ENCODE assay signal across 19 mouse cellular contexts in genomic region chr1:159415656-159416055, GRCm38 (mm10).
DNase-seq lines count a peak whose midpoint lies in the region; ATAC-seq and TF ChIP-seq lines count a peak whose summit lies in the region.
"Had no signal": no experiment of that assay in that cellular context is flagged by ENCODE, and none has a peak within 500 bp of the region (broad histone marks: within the 10 kb centered on the region; RNA-seq: fewer than 3 reads in every experiment).

No protein-coding gene starts in this region.

- no peak overlapping the region for H3K4me3 ChIP-seq in forebrain, embryonic 15.5 days
- no peak overlapping the region for H3K4me3 ChIP-seq in forebrain, embryonic 11.5 days (ENCODE audit: low read depth, low read length)
- H3K4me3 ChIP-seq in midbrain, embryonic 11.5 days (ENCODE audit: low read depth, low read length) = no peak overlapping the region
- H3K4me3 ChIP-seq in midbrain, postnatal 0 days (ENCODE audit: low read depth, low read length) = no peak overlapping the region
- H3K4me3 ChIP-seq in heart, embryonic 14.5 days (ENCODE audit: control insufficient read depth in 1 of 2, insufficient read depth in 1 of 2, low read depth in 1 of 2, low read length in 2 of 2) = no peak overlapping the region
- H3K4me3 ChIP-seq in midbrain, embryonic 15.5 days = no peak overlapping the region
- H3K4me3 ChIP-seq: embryonic facial prominence, embryonic 12.5 days; intestine, embryonic 15.5 days; limb, embryonic 15.5 days; stomach, embryonic 15.5 days had no signal

- no peaks in the 10 kb centered on the region for H3K36me3 ChIP-seq in forebrain, embryonic 15.5 days
- H3K36me3 ChIP-seq in forebrain, embryonic 11.5 days (ENCODE audit: control insufficient read depth, insufficient read depth, low read length) = no peaks in the 10 kb centered on the region
- H3K36me3 ChIP-seq in midbrain, embryonic 11.5 days (ENCODE audit: control insufficient read depth, insufficient read depth, low read length) = no peaks in the 10 kb centered on the region
- H3K36me3 ChIP-seq in midbrain, postnatal 0 days (ENCODE audit: insufficient read depth, low read length) = no peaks in the 10 kb centered on the region
- no peaks in the 10 kb centered on the region for H3K36me3 ChIP-seq in heart, embryonic 14.5 days (ENCODE audit: control insufficient read depth, insufficient read depth, low read length)
- H3K36me3 ChIP-seq in midbrain, embryonic 15.5 days (replicated peaks) = no peaks in the 10 kb centered on the region
- H3K36me3 ChIP-seq: embryonic facial prominence, embryonic 12.5 days; intestine, embryonic 15.5 days; limb, embryonic 15.5 days; stomach, embryonic 15.5 days had no signal

- 0 out of 2 replicates have a peak overlapping the region, but pooled peaks have one; percentile 9 for H3K27ac ChIP-seq in forebrain, embryonic 15.5 days (replicated peaks)
- no peak overlapping the region for H3K27ac ChIP-seq in forebrain, embryonic 11.5 days (ENCODE audit: low read depth, low read length)
- H3K27ac ChIP-seq in midbrain, embryonic 11.5 days (ENCODE audit: low read depth, low read length) = no peak overlapping the region
- no peak overlapping the region for H3K27ac ChIP-seq in midbrain, postnatal 0 days (ENCODE audit: low read depth, low read length)
- no peak overlapping the region for H3K27ac ChIP-seq in heart, embryonic 14.5 days (replicated peaks in 1 of 2; ENCODE audit: control insufficient read depth in 1 of 2, insufficient read depth in 1 of 2, low read depth in 2 of 2, low read length in 2 of 2)
- H3K27ac ChIP-seq in midbrain, embryonic 15.5 days = 0 out of 2 replicates have a peak overlapping the region, but pooled peaks have one; percentile 34
- H3K27ac ChIP-seq: embryonic facial prominence, embryonic 12.5 days; hindbrain, embryonic 14.5 days; intestine, embryonic 15.5 days; limb, embryonic 15.5 days; stomach, embryonic 15.5 days had no signal

- no peak overlapping the region for H3K4me2 ChIP-seq in forebrain, embryonic 15.5 days (replicated peaks)
- H3K4me2 ChIP-seq in forebrain, embryonic 11.5 days (ENCODE audit: low read depth, low read length, severe bottlenecking) = no peak overlapping the region
- no peak overlapping the region for H3K4me2 ChIP-seq in midbrain, embryonic 11.5 days
- no peak overlapping the region for H3K4me2 ChIP-seq in midbrain, postnatal 0 days (ENCODE audit: low read depth, low read length, poor library complexity, severe bottlenecking)
- no peak overlapping the region for H3K4me2 ChIP-seq in heart, embryonic 14.5 days (ENCODE audit: low read length)
- H3K4me2 ChIP-seq in midbrain, embryonic 15.5 days = no peak overlapping the region
- H3K4me2 ChIP-seq: embryonic facial prominence, embryonic 12.5 days; hindbrain, embryonic 14.5 days; intestine, embryonic 15.5 days; limb, embryonic 15.5 days; stomach, embryonic 15.5 days had no signal

- H3K27me3 ChIP-seq in forebrain, embryonic 15.5 days = no peaks in the 10 kb centered on the region
- no peaks in the 10 kb centered on the region for H3K27me3 ChIP-seq in forebrain, embryonic 11.5 days (ENCODE audit: control insufficient read depth, insufficient read depth, low read length)
- H3K27me3 ChIP-seq in midbrain, embryonic 11.5 days (ENCODE audit: control insufficient read depth, insufficient read depth, low read length) = no peaks in the 10 kb centered on the region
- H3K27me3 ChIP-seq in midbrain, postnatal 0 days (ENCODE audit: insufficient read depth, low read length) = no peaks in the 10 kb centered on the region
- H3K27me3 ChIP-seq in heart, embryonic 14.5 days (ENCODE audit: control insufficient read depth, insufficient read depth, low read length) = no peaks in the 10 kb centered on the region
- no peaks in the 10 kb centered on the region for H3K27me3 ChIP-seq in midbrain, embryonic 15.5 days (replicated peaks)
- H3K27me3 ChIP-seq: embryonic facial prominence, embryonic 12.5 days; intestine, embryonic 15.5 days; limb, embryonic 15.5 days; stomach, embryonic 15.5 days had no signal

- TF ChIP-seq CTCF in midbrain, postnatal 0 days (IDR thresholded peaks at IDR 0.05) = no peak

- no peak overlapping the region for H3K9ac ChIP-seq in forebrain, embryonic 15.5 days (replicated peaks)
- H3K9ac ChIP-seq in forebrain, embryonic 11.5 days (ENCODE audit: low read length) = no peak overlapping the region
- H3K9ac ChIP-seq in midbrain, embryonic 11.5 days (ENCODE audit: low read length) = no peak overlapping the region
- H3K9ac ChIP-seq in midbrain, postnatal 0 days (replicated peaks; ENCODE audit: low read length, poor library complexity, severe bottlenecking) = no peak overlapping the region
- no peak overlapping the region for H3K9ac ChIP-seq in heart, embryonic 14.5 days (ENCODE audit: low read length)
- H3K9ac ChIP-seq in midbrain, embryonic 15.5 days = no peak overlapping the region
- H3K9ac ChIP-seq: embryonic facial prominence, embryonic 12.5 days; hindbrain, embryonic 14.5 days; intestine, embryonic 15.5 days; limb, embryonic 15.5 days; liver, postnatal 0 days; stomach, embryonic 15.5 days had no signal

- no peak for ATAC-seq in forebrain, embryonic 15.5 days (replicated peaks)
- ATAC-seq in forebrain, embryonic 11.5 days (replicated peaks; ENCODE audit: low FRiP score) = no peak
- no peak for ATAC-seq in midbrain, embryonic 11.5 days (ENCODE audit: low FRiP score)
- ATAC-seq in midbrain, postnatal 0 days (ENCODE audit: low FRiP score) = no peak
- ATAC-seq in heart, embryonic 14.5 days (ENCODE audit: insufficient number of reproducible peaks, insufficient read depth, low FRiP score, low read depth) = peak; percentile 29; the same call in 1 of the 2 replicates
- ATAC-seq in midbrain, embryonic 15.5 days (replicated peaks) = 0 out of 2 replicates have a peak, but pooled peaks have one; percentile 2
- ATAC-seq: intestine, embryonic 15.5 days; liver, postnatal 0 days had no signal

- WGBS in forebrain, embryonic 15.5 days = 21% methylated on average over 3 of the region's 3 CpGs
- WGBS in forebrain, embryonic 11.5 days = 83% methylated on average over 3 of the region's 3 CpGs
- WGBS in midbrain, embryonic 11.5 days = 69% methylated on average over 3 of the region's 3 CpGs
- 39% methylated on average over 3 of the region's 3 CpGs for WGBS in midbrain, postnatal 0 days
- WGBS in heart, embryonic 14.5 days = 34% methylated on average over 3 of the region's 3 CpGs
- WGBS in midbrain, embryonic 15.5 days = 27% methylated on average over 3 of the region's 3 CpGs

- DNase-seq in forebrain, embryonic 11.5 days (ENCODE audit: low spot score) = no peak
- peak; percentile 65 for DNase-seq in midbrain, embryonic 11.5 days (ENCODE audit: low spot score, missing footprints)
- no peak for DNase-seq in midbrain, postnatal 0 days (ENCODE audit: low spot score)
- DNase-seq in spleen, adult 18-20 months = no peak
- DNase-seq in urinary bladder, postnatal 36 days (ENCODE audit: low spot score in 2 of 2) = no peak
- DNase-seq: adrenal gland, adult 8-10 months; cerebellum, adult 11-12 months; cerebellum, postnatal 36 days; liver, postnatal 0 days; lung, postnatal 14 days; thymus, adult 2 months had no signal

- H3K4me1 ChIP-seq in forebrain, embryonic 15.5 days = peaks cover 35% of the 10 kb centered on the region
- 0 out of 2 replicates have a peak, but pooled peaks cover 2% of the 10 kb centered on the region for H3K4me1 ChIP-seq in forebrain, embryonic 11.5 days (replicated peaks; ENCODE audit: control insufficient read depth, insufficient read depth, low read length)
- no peaks in the 10 kb centered on the region; the same call in none of the 2 replicates for H3K4me1 ChIP-seq in midbrain, embryonic 11.5 days (ENCODE audit: control insufficient read depth, insufficient read depth, low read length)
- H3K4me1 ChIP-seq in midbrain, postnatal 0 days (ENCODE audit: insufficient read depth, low read length) = no peaks in the 10 kb centered on the region
- H3K4me1 ChIP-seq in heart, embryonic 14.5 days (ENCODE audit: control insufficient read depth in 2 of 2, insufficient read depth in 2 of 2, low read length in 2 of 2) = peaks cover 3 to 7% of the 10 kb centered on the region in 2 experiments; a peak in 1 of 4 replicates
- peaks cover 9% of the 10 kb centered on the region; the same call in 1 of the 2 replicates for H3K4me1 ChIP-seq in midbrain, embryonic 15.5 days
- H3K4me1 ChIP-seq: embryonic facial prominence, embryonic 12.5 days; intestine, embryonic 15.5 days; stomach, embryonic 15.5 days had no signal

- no peaks in the 10 kb centered on the region for H3K9me3 ChIP-seq in forebrain, embryonic 15.5 days
- H3K9me3 ChIP-seq in forebrain, embryonic 11.5 days (ENCODE audit: control insufficient read depth, low read length) = no peaks in the 10 kb centered on the region
- no peaks in the 10 kb centered on the region for H3K9me3 ChIP-seq in midbrain, embryonic 11.5 days (ENCODE audit: control insufficient read depth, low read length)
- H3K9me3 ChIP-seq in midbrain, postnatal 0 days (ENCODE audit: low read length) = no peaks in the 10 kb centered on the region
- no peaks in the 10 kb centered on the region for H3K9me3 ChIP-seq in heart, embryonic 14.5 days (ENCODE audit: control insufficient read depth, low read length)
- H3K9me3 ChIP-seq in midbrain, embryonic 15.5 days = no peaks in the 10 kb centered on the region
- H3K9me3 ChIP-seq: embryonic facial prominence, embryonic 12.5 days; intestine, embryonic 15.5 days; limb, embryonic 15.5 days; stomach, embryonic 15.5 days had no signal

Comparison
In these comparisons a context has a peak if more than half of its experiments do, and no peak if none do; other contexts are left out.
1. ATAC-seq: peak in heart, embryonic 14.5 days (single experiment) and midbrain, embryonic 15.5 days (single experiment); none in forebrain, embryonic 15.5 days (single experiment), forebrain, embryonic 11.5 days (single experiment), midbrain, embryonic 11.5 days (single experiment) and midbrain, postnatal 0 days (single experiment).
2. H3K27ac ChIP-seq: peak in forebrain, embryonic 15.5 days (single experiment) and midbrain, embryonic 15.5 days (single experiment); none in forebrain, embryonic 11.5 days (single experiment), midbrain, embryonic 11.5 days (single experiment), midbrain, postnatal 0 days (single experiment) and heart, embryonic 14.5 days (0 of 2).